Mouse (Mus musculus): Measurements from ENCODE around the gene Gm525. TPM values are rescaled to one million over a fixed set of nuclear protein-coding genes. Genes with fewer than 3 reads are reported as not detected.
"Not testable (repeated sequence)": the region's sequence is repeated elsewhere in the genome, so short reads cannot be mapped to it uniquely, and the experiment has no call there.

Gene Gm525
- polyA plus RNA-seq, 1 experiment = not detected

DNA sequence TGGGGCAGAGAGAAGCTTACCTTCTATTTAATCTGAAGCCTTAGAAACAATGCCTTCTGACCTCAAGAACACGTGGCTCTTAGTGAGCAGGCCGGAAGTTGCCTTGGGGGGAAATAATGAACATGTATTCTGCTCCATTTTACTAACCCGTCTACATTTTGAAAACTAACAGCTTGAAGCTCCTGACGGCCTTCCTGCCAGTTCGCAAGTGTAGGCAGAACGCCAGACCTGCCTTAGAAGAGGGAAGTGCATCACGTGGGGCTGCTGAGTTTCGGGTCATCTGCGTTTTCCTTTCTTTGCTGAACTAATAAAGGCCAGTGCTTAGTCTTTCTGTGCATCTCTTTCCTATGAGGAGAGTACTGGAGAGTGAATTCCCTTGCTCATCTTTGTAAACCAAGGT lies 19.1 kb downstream of the Gm525 start:
- H3K79me2 ChIP-seq (ENCODE audit: control insufficient read depth, insufficient read depth) = no peaks in the 10 kb centered on the region
- no peak overlapping the region for H3K4me3 ChIP-seq (ENCODE audit: insufficient read depth, poor library complexity, severe bottlenecking)
- no peak overlapping the region for H3ac ChIP-seq (ENCODE audit: control insufficient read depth, insufficient read length, low read depth)
- H3K36me3 ChIP-seq (ENCODE audit: control insufficient read depth, insufficient read depth) = no peaks in the 10 kb centered on the region
- no peaks in the 10 kb centered on the region for H3K79me3 ChIP-seq (ENCODE audit: low read depth)
- no peaks in the 10 kb centered on the region for H3K27me3 ChIP-seq (ENCODE audit: control insufficient read depth, insufficient read depth, insufficient read length)
- TF ChIP-seq CTCF (IDR thresholded peaks at IDR 0.05; ENCODE audit: control insufficient read depth, insufficient read depth, insufficient read length) = no peak
- TF ChIP-seq FOSL1 (IDR thresholded peaks at IDR 0.05; ENCODE audit: insufficient read depth, low read length, poor library complexity, severe bottlenecking) = no peak
- no peak for TF ChIP-seq MAX (IDR thresholded peaks at IDR 0.05)
- TF ChIP-seq MYOD1 (IDR thresholded peaks at IDR 0.05; ENCODE audit: control insufficient read depth, insufficient read length, low read depth) = no peak
- no peak for TF ChIP-seq USF1 (IDR thresholded peaks at IDR 0.05; ENCODE audit: low read depth)
- no peak for TF ChIP-seq CEBPB (IDR thresholded peaks at IDR 0.05; ENCODE audit: low read depth)
- TF ChIP-seq MYOG (IDR thresholded peaks at IDR 0.05; ENCODE audit: control insufficient read depth, extremely low read depth, insufficient read length) = no peak

- H3K36me3 ChIP-seq (ENCODE audit: control insufficient read depth, insufficient read depth) = no peaks in the 10 kb centered on the region
- no peak overlapping the region for H3K4me3 ChIP-seq (ENCODE audit: insufficient read depth, poor library complexity, severe bottlenecking)
- TF ChIP-seq MYOD1 (IDR thresholded peaks at IDR 0.05; ENCODE audit: control insufficient read depth, insufficient read length, low read depth) = no peak
- H3K79me3 ChIP-seq (ENCODE audit: low read depth) = no peaks in the 10 kb centered on the region
- H3K79me2 ChIP-seq (ENCODE audit: control insufficient read depth, insufficient read depth) = no peaks in the 10 kb centered on the region
- H3K27me3 ChIP-seq (ENCODE audit: control insufficient read depth, insufficient read depth, insufficient read length) = no peaks in the 10 kb centered on the region
- H3ac ChIP-seq (ENCODE audit: control insufficient read depth, insufficient read length, low read depth) = no peak overlapping the region
These were observed 21.7 kb downstream of the Gm525 start for GRCm38 (mm10) chr11:89095306-89095705.

DNA sequence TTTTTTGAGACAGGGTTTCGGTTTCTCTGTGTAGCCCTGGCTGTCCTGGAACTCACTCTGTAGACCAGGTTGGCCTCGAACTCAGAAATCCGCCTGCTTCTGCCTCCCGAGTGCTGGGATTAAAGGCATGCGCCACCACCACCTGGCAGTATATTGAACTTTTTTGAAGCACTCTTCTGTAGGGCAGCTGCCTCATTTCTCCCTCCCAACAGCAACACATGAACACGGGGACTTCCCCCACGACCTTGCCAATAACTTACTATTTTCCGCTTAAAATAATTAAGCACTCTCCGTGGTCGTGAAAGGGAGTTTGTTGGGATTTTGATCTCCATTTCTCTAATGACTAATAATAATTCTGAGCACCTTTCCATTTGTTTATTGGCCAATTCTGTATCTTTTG lies 23.7 kb downstream of the Gm525 start:
- H3K27me3 ChIP-seq (ENCODE audit: control insufficient read depth, insufficient read depth, insufficient read length); H3K79me2 ChIP-seq (ENCODE audit: control insufficient read depth, insufficient read depth); H3K36me3 ChIP-seq (ENCODE audit: control insufficient read depth, insufficient read depth); H3ac ChIP-seq (ENCODE audit: control insufficient read depth, insufficient read length, low read depth); H3K4me3 ChIP-seq (ENCODE audit: insufficient read depth, poor library complexity, severe bottlenecking); H3K79me3 ChIP-seq (ENCODE audit: low read depth): not testable (repeated sequence)

GRCm38 (mm10) chr11:89098083-89098835 lies 24.6 kb downstream of the Gm525 start:
- no peak overlapping the region for H3ac ChIP-seq (ENCODE audit: control insufficient read depth, insufficient read length, low read depth)
- H3K4me3 ChIP-seq (ENCODE audit: insufficient read depth, poor library complexity, severe bottlenecking) = no peak overlapping the region
- TF ChIP-seq MYOG (IDR thresholded peaks at IDR 0.05; ENCODE audit: control insufficient read depth, extremely low read depth, insufficient read length) (no peak), FOSL1 (IDR thresholded peaks at IDR 0.05; ENCODE audit: insufficient read depth, low read length, poor library complexity, severe bottlenecking) (no peak), CTCF (IDR thresholded peaks at IDR 0.05; ENCODE audit: control insufficient read depth, insufficient read depth, insufficient read length) (no peak), MYOD1 (IDR thresholded peaks at IDR 0.05; ENCODE audit: control insufficient read depth, insufficient read length, low read depth) (no peak), MAX (IDR thresholded peaks at IDR 0.05) (no peak), USF1 (IDR thresholded peaks at IDR 0.05; ENCODE audit: low read depth) (no peak)
- H3K27me3 ChIP-seq (ENCODE audit: control insufficient read depth, insufficient read depth, insufficient read length) = no peaks in the 10 kb centered on the region
- no peaks in the 10 kb centered on the region for H3K36me3 ChIP-seq (ENCODE audit: control insufficient read depth, insufficient read depth)
- H3K79me3 ChIP-seq (ENCODE audit: low read depth) = no peaks in the 10 kb centered on the region
- no peaks in the 10 kb centered on the region for H3K79me2 ChIP-seq (ENCODE audit: control insufficient read depth, insufficient read depth)

DNA sequence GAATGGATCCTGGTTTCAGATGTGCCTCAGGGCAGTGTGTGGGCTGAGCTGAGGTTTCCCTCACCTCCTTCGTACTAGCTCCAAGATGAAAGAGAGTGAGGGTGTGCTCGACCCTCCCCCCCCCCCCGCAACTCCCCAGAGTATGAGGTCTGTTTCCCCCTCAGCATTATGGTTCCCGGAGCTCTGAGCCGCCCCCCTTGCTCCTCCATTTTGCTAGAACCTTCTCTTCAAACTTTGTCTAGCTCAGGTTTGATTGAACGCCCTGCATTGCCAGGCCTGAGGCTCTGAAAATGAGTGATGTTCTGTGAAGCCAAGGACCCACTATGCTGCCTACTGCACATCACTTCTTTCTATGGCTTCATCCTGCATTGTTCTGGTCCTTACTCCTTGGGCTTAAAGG lies 25.3 kb downstream of the Gm525 start:
- Histone ChIP-seq H3K79me3 (ENCODE audit: low read depth) (no peaks in the 10 kb centered on the region), H3ac (ENCODE audit: control insufficient read depth, insufficient read length, low read depth) (no peak overlapping the region), H3K4me3 (ENCODE audit: insufficient read depth, poor library complexity, severe bottlenecking) (no peak overlapping the region), H3K36me3 (ENCODE audit: control insufficient read depth, insufficient read depth) (no peaks in the 10 kb centered on the region), H3K27me3 (ENCODE audit: control insufficient read depth, insufficient read depth, insufficient read length) (no peaks in the 10 kb centered on the region), H3K79me2 (ENCODE audit: control insufficient read depth, insufficient read depth) (no peaks in the 10 kb centered on the region)
- no peak for TF ChIP-seq MYOD1 (IDR thresholded peaks at IDR 0.05; ENCODE audit: control insufficient read depth, insufficient read length, low read depth)
- TF ChIP-seq MAX (IDR thresholded peaks at IDR 0.05) = no peak
- no peak for TF ChIP-seq USF1 (IDR thresholded peaks at IDR 0.05; ENCODE audit: low read depth)
- TF ChIP-seq CEBPB (IDR thresholded peaks at IDR 0.05; ENCODE audit: low read depth) = no peak
- TF ChIP-seq CTCF (IDR thresholded peaks at IDR 0.05; ENCODE audit: control insufficient read depth, insufficient read depth, insufficient read length) = no peak

- Histone ChIP-seq H3K36me3 (ENCODE audit: control insufficient read depth, insufficient read depth) (no peaks in the 10 kb centered on the region), H3K79me3 (ENCODE audit: low read depth) (no peaks in the 10 kb centered on the region), H3ac (ENCODE audit: control insufficient read depth, insufficient read length, low read depth) (no peak overlapping the region), H3K79me2 (ENCODE audit: control insufficient read depth, insufficient read depth) (no peaks in the 10 kb centered on the region), H3K27me3 (ENCODE audit: control insufficient read depth, insufficient read depth, insufficient read length) (no peaks in the 10 kb centered on the region), H3K4me3 (ENCODE audit: insufficient read depth, poor library complexity, severe bottlenecking) (peak overlapping the region; percentile 18)
- TF ChIP-seq CTCF (IDR thresholded peaks at IDR 0.05; ENCODE audit: control insufficient read depth, insufficient read depth, insufficient read length) = peak; percentile 93
- TF ChIP-seq USF1 (IDR thresholded peaks at IDR 0.05; ENCODE audit: low read depth) = no peak
- no peak for TF ChIP-seq CEBPB (IDR thresholded peaks at IDR 0.05; ENCODE audit: low read depth)
- no peak for TF ChIP-seq FOSL1 (IDR thresholded peaks at IDR 0.05; ENCODE audit: insufficient read depth, low read length, poor library complexity, severe bottlenecking)
- TF ChIP-seq MYOD1 (IDR thresholded peaks at IDR 0.05; ENCODE audit: control insufficient read depth, insufficient read length, low read depth) = no peak
- TF ChIP-seq MAX (IDR thresholded peaks at IDR 0.05) = peak; percentile 23
- TF ChIP-seq MYOG (IDR thresholded peaks at IDR 0.05; ENCODE audit: control insufficient read depth, extremely low read depth, insufficient read length) = no peak
These were observed 26.8 kb downstream of the Gm525 start for GRCm38 (mm10) chr11:89100403-89100802.
